Mouse (Mus musculus): ENCODE measurements around the gene Sbno1. TPM values are rescaled to one million over a fixed set of nuclear protein-coding genes. Genes with fewer than 3 reads are reported as not detected.

Gene Sbno1
- polyA plus RNA-seq, 1 experiment, result 47.6 TPM

DNA sequence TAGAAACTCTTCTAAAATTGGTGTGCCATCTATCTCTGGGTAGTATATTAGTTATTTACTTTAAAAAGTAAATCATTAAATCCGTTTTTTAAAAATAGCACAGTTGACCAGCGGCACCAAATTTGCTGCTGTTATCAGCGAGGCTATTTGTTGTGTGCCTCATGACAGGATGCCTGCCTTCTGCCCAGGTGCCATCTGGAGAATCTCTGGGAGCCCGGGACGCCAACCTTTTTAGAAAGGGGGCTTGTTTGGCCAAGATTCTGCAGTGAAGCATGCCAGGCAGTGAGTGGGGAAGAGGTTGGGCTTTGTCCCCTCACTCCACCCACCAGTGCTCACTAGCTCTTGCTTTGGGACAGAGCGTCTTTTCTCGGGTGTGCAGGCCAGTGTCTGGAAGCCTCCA, 24.2 kb upstream of the Sbno1 start:
- no peak overlapping the region for H3K27ac ChIP-seq (replicated peaks; ENCODE audit: low read depth, low read length)
- no peak overlapping the region for H3K4me3 ChIP-seq (ENCODE audit: insufficient read depth, low read depth, low read length)
- H3K4me1 ChIP-seq (ENCODE audit: control insufficient read depth, insufficient read depth, insufficient read length, low read length), result peaks cover 13% of the 10 kb centered on the region

DNA sequence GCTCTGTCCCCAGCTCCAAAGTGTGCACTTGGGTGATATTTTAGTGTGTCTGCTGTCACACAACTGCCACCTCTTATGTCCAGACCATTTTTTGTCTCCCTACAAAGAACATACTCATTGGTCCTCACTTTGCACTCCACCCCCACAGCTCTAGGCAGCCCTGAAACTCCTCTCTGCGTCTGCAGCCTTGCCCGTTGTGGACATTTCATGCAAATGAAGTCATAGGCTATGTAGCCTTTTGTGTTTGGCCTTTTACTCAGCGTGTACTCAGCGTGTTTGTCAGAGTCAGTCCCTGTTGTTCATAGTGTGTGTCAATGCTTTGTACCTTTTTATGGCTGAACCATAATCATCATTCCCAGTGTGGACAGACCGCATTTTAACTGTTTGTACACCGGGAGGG, 23.7 kb upstream of the Sbno1 start:
- peaks cover 13% of the 10 kb centered on the region for H3K4me1 ChIP-seq (ENCODE audit: control insufficient read depth, insufficient read depth, insufficient read length, low read length)
- H3K4me3 ChIP-seq (ENCODE audit: insufficient read depth, low read depth, low read length), result no peak overlapping the region

GRCm38 (mm10) chr5:124446301-124446881, 20.6 kb upstream of the Sbno1 start:
- Histone ChIP-seq H3K4me3 (ENCODE audit: insufficient read depth, low read depth, low read length) (peak overlapping the region; percentile 75), H3K27ac (replicated peaks; ENCODE audit: low read depth, low read length) (peak overlapping the region; percentile 54), H3K4me1 (ENCODE audit: control insufficient read depth, insufficient read depth, insufficient read length, low read length) (peaks cover 8% of the 10 kb centered on the region; the same call in 1 of the 2 replicates)

More for the DNA sequence above, 23.7 kb upstream of the Sbno1 start:
- H3K27ac ChIP-seq (replicated peaks; ENCODE audit: low read depth, low read length), result no peak overlapping the region

DNA sequence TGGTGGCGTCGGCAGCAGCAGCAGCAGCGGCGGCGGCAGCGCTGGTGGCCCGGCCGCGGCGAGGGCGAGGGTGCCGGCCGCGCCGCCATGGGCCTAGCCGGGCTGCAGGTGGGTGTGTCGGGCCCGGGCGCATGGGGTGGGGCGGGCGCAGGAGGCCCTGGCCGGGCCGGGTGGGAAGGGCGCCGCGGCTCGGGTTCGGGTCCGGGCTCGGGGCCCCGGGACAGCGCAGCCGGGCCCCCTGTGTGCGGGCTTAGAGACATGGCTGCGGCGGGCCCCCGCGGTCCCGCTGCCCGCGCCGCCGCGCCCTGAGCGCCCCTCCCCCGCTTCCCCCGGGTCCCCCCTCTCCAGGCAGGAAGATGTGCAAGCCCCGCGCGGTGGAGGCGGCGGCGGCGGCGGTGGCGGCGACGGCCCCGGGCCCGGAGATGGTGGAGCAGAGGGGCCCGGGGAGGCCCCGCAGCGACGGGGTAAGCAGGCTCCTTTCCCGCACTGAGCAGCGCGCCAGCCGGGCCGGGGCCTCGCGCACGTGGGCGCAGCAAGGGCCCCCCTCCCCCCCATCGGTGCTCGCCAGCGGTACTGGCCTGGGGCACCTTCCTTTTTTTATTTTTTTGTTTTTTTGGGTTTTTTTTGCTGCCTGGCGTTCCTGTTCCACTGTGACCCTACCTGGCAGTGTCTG, 20.0 kb upstream of the Sbno1 start:
- Histone ChIP-seq H3K4me1 (ENCODE audit: control insufficient read depth, insufficient read depth, insufficient read length, low read length) (peaks cover 8% of the 10 kb centered on the region; the same call in 1 of the 2 replicates), H3K4me3 (ENCODE audit: insufficient read depth, low read depth, low read length) (peak overlapping the region; percentile 75), H3K27ac (replicated peaks; ENCODE audit: low read depth, low read length) (peak overlapping the region; percentile 54)

DNA sequence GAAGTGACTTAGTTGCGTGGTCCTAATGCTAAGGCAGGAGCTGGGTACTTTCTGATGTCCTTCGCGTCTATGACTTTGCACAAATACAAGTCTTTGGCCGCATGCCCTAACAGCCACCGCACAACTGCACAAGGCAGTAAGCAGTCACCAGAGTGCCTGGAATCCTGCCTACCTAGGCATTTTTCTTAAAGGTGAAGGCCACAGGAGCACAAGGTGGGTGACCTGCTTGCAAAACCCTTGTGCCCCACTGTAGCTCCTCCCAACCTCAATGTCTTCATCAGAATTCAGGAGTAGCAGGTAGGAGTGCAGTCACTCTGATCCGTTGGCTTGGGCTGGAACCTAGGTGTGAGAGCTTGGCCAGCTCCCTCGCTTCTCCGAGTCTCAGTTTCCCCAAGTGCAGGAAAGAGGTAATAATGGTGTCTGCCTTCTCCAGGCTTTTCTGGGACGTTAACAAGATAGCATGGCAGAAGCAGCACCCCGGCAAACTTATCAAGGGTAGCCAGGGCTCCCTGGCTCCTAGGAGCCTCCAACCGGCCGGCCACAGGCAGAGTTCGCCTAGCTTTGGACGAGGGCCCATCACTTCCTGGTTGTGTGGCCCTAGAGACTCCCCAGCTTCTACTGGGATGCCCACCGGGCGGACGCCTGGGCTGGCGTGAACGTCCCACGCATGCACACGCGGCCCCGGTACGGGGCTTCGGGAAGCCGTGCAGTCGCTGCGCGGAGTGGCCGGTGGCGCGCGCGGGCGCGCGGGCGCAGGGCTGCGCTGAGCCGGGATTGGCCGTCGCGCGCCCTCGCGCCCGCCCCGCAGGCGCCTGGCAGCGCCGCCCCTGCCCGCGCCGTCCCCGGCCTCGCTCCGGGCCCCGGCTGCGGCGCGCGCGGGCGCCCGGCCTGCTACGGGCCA, 19.1 kb upstream of the Sbno1 start:
- peak overlapping the region; percentile 27 for H3K27ac ChIP-seq (replicated peaks; ENCODE audit: low read depth, low read length)
- H3K4me3 ChIP-seq (ENCODE audit: insufficient read depth, low read depth, low read length), result peak overlapping the region; percentile 75
- peaks cover 11% of the 10 kb centered on the region for H3K4me1 ChIP-seq (ENCODE audit: control insufficient read depth, insufficient read depth, insufficient read length, low read length)

DNA sequence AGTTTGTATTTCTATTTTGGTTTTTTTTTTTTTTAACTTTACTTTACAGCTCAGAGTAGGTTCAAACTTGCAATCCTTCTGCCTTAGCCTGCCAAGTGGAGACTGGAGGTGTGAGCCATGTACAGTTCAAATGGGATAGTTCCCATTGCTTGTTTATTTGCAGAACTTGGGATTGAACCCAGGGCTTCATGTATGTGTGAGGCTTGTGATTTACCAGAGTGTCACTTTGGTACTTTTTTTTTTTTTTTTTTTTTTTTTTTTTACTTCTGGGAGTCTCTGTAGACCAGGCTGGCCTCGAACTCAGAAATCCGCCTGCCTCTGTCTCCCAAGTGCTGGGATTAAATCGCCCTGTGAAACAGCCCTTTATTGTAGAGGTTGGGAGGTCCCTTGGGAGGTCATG, 18.4 kb upstream of the Sbno1 start:
- no peak overlapping the region for H3K27ac ChIP-seq (replicated peaks; ENCODE audit: low read depth, low read length)
- peak overlapping the region; percentile 75; the same call in 1 of the 2 replicates for H3K4me3 ChIP-seq (ENCODE audit: insufficient read depth, low read depth, low read length)
- peaks cover 11% of the 10 kb centered on the region for H3K4me1 ChIP-seq (ENCODE audit: control insufficient read depth, insufficient read depth, insufficient read length, low read length)

DNA sequence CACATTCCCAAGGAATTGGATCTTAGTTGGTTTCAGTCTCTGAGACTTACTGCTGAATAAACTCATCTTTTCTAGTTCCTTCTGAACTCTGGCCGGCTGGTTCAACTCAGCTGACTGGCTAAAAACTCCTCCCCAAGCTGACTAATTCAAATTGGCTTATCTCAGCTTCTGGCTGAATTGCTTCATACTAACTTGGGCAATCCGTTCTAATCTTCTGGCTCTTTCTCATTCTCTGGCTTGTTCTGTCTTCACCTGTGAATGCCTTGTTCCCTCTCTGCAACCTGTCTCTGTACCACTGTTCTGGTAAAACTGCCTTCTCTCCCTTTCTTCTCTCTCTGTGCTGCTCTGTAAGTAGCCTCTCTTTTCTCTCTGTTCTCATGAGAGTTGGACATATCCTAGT, 16.8 kb upstream of the Sbno1 start:
- Histone ChIP-seq H3K4me3 (ENCODE audit: insufficient read depth, low read depth, low read length) (no peak overlapping the region), H3K4me1 (ENCODE audit: control insufficient read depth, insufficient read depth, insufficient read length, low read length) (peaks cover 11% of the 10 kb centered on the region), H3K27ac (replicated peaks; ENCODE audit: low read depth, low read length) (no peak overlapping the region)

- Histone ChIP-seq H3K4me1 (ENCODE audit: control insufficient read depth, insufficient read depth, insufficient read length, low read length) (peaks cover 3% of the 10 kb centered on the region; the same call in 1 of the 2 replicates), H3K4me3 (ENCODE audit: insufficient read depth, low read depth, low read length) (peak overlapping the region; percentile 71), H3K27ac (replicated peaks; ENCODE audit: low read depth, low read length) (peak overlapping the region; percentile 22; the same call in 1 of the 2 replicates)
These were observed 14.4 kb upstream of the Sbno1 start for GRCm38 (mm10) chr5:124440094-124440701.

GRCm38 (mm10) chr5:124439447-124440093, 13.8 kb upstream of the Sbno1 start, which contains the start of gene Kmt5a:
Gene Kmt5a (plus strand): TSS chr5:124439930.
- Histone ChIP-seq H3K4me3 (ENCODE audit: insufficient read depth, low read depth, low read length) (peak within 1 kb of the TSS; percentile 71), H3K27ac (replicated peaks; ENCODE audit: low read depth, low read length) (peak within 1 kb of the TSS; percentile 85), H3K4me1 (ENCODE audit: control insufficient read depth, insufficient read depth, insufficient read length, low read length) (peaks cover 3% of the 10 kb centered on the region; the same call in 1 of the 2 replicates)

DNA sequence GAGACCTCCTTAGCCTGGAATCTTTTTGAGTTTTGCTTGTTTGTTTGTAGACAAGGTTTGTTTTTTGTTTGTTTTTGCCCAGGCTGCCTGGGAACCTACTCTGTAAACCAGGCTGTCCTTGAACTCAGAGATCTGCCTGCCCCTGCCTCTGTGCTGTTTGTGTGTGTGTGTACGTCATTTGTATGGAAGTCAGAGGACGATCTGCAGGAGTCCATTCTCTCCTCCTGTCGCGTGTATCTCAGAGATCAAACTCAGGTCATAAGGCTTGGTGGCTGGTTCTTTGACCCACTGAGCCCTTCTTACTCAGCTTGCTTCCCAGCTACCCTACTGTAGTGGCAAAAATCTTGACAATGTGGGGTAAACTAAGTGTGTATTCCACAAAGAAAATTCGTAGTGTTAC, 12.9 kb upstream of the Sbno1 start:
- Histone ChIP-seq H3K4me3 (ENCODE audit: insufficient read depth, low read depth, low read length) (peak overlapping the region; percentile 53), H3K27ac (replicated peaks; ENCODE audit: low read depth, low read length) (peak overlapping the region; percentile 85), H3K4me1 (ENCODE audit: control insufficient read depth, insufficient read depth, insufficient read length, low read length) (peaks cover 3% of the 10 kb centered on the region; the same call in 1 of the 2 replicates)

DNA sequence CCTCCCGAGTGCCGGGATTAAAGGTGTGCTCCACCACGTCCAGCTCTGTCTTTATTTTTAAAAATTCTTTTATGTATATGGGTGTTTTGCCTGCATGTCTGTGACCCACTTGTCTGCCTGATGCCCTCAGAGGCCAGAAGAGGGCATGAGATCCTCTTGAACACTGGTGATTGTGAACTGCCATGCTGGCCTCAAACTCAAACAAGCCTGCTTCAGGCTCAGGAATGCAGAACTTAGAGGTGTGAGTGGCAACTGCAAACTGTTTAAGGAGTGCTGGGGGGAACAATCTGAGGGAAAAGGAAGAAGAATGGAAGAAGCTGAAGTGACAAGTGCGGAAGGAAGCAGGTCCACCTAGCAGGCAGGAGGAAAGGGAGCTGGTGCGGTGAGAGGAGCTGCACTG, 12.4 kb upstream of the Sbno1 start:
- H3K4me1 ChIP-seq (ENCODE audit: control insufficient read depth, insufficient read depth, insufficient read length, low read length), result peaks cover 3% of the 10 kb centered on the region; the same call in 1 of the 2 replicates
- peak overlapping the region; percentile 53; the same call in 1 of the 2 replicates for H3K4me3 ChIP-seq (ENCODE audit: insufficient read depth, low read depth, low read length)
- H3K27ac ChIP-seq (replicated peaks; ENCODE audit: low read depth, low read length), result peak overlapping the region; percentile 85

- Histone ChIP-seq H3K27ac (replicated peaks; ENCODE audit: low read depth, low read length) (no peak overlapping the region), H3K4me1 (ENCODE audit: control insufficient read depth, insufficient read depth, insufficient read length, low read length) (no peaks in the 10 kb centered on the region), H3K4me3 (ENCODE audit: insufficient read depth, low read depth, low read length) (no peak overlapping the region)
These were observed 7.2 kb upstream of the Sbno1 start for GRCm38 (mm10) chr5:124433048-124433447.

- Histone ChIP-seq H3K4me1 (ENCODE audit: control insufficient read depth, insufficient read depth, insufficient read length, low read length) (no peaks in the 10 kb centered on the region), H3K4me3 (ENCODE audit: insufficient read depth, low read depth, low read length) (no peak overlapping the region), H3K27ac (replicated peaks; ENCODE audit: low read depth, low read length) (no peak overlapping the region)
These were observed 6.7 kb upstream of the Sbno1 start for GRCm38 (mm10) chr5:124432398-124433012.

- peak overlapping the region; percentile 68 for H3K4me3 ChIP-seq (ENCODE audit: insufficient read depth, low read depth, low read length)
- H3K27ac ChIP-seq (replicated peaks; ENCODE audit: low read depth, low read length), result peak overlapping the region; percentile 93
- H3K4me1 ChIP-seq (ENCODE audit: control insufficient read depth, insufficient read depth, insufficient read length, low read length), result peaks cover 6% of the 10 kb centered on the region
These were observed 772 bp upstream of the Sbno1 start for GRCm38 (mm10) chr5:124426475-124427071.
